Mouse (Mus musculus) adrenal gland, postnatal 10 days (tissue): ENCODE data around the gene Gstt1. TPM values are rescaled to one million over a fixed set of nuclear protein-coding genes. Genes with fewer than 3 reads are reported as not detected.

Experiments used
- DNase-seq: peaks from one replicate; pipeline ENCODE4 v3.0.0; 2021; ENCODE audit warnings: mixed read lengths
- total RNA-seq, 2 experiments: library from RNA; stranded (reverse); gene quantifications; 2 replicates each; pipeline ENCODE4 v1.2.3; 2021

The Gstt1 gene
- total RNA-seq, 2 experiments from 2014 or later = 60.2 to 60.4 TPM

- DNase-seq = peak; percentile 76
These were observed 33.6 kb downstream of the Gstt1 start for GRCm38 (mm10) chr10:75764519-75765473.

- DNase-seq = peak; percentile 97
These were observed 34.5 kb downstream of the Gstt1 start, which contains the start of gene Cabin1 for GRCm38 (mm10) chr10:75763682-75764518. TSS of gene Cabin1 (minus strand) at chr10:75764341.

- DNase-seq = no peak
These were observed 36.0 kb downstream of the Gstt1 start for GRCm38 (mm10) chr10:75762413-75762812.

- no peak for DNase-seq
These were observed 38.1 kb downstream of the Gstt1 start for GRCm38 (mm10) chr10:75760311-75760710.

GRCm38 (mm10) chr10:75756719-75757118, 41.7 kb downstream of the Gstt1 start:
- no peak for DNase-seq

GRCm38 (mm10) chr10:75744017-75744416, 54.4 kb downstream of the Gstt1 start:
- DNase-seq = peak; percentile 88

- DNase-seq = no peak
These were observed 55.0 kb downstream of the Gstt1 start for GRCm38 (mm10) chr10:75743369-75743768.

GRCm38 (mm10) chr10:75740866-75741265, 57.5 kb downstream of the Gstt1 start:
- peak; percentile 27 for DNase-seq

Other genes with a start within 250 kb of the Gstt1 start
- gene Lrrc75b, start 238.3 kb downstream of the Gstt1 start, total RNA-seq = 1 to 10 TPM; 1.1 to 3.9 TPM
- under 1 TPM; 0.48 to 0.88 TPM for gene Ggt1, start 237.0 kb downstream of the Gstt1 start, total RNA-seq
- gene Ggt5, start 209.2 kb downstream of the Gstt1 start, total RNA-seq = 1 to 10 TPM; 7.3 to 8.3 TPM
- gene Susd2, start 154.6 kb downstream of the Gstt1 start, total RNA-seq = 1 to 10 TPM; 7.3 to 9.0 TPM
- 10 to 100 TPM; 27.1 to 39.2 TPM for gene Cabin1, start 34.2 kb downstream of the Gstt1 start, total RNA-seq
- gene Ddt, start 25.2 kb downstream of the Gstt1 start, total RNA-seq = 100 to 1,000 TPM; 173 to 204 TPM
- not detected for gene Gm20441, start 17.6 kb downstream of the Gstt1 start, total RNA-seq
- gene Gstt3, start 17.2 kb downstream of the Gstt1 start, total RNA-seq = 10 to 100 TPM; 18.7 to 21.5 TPM
- 1 to 10 TPM in 1 of 2 experiments, under 1 TPM in 1; 0.36 to 1.0 TPM for gene Gstt4, start 24.0 kb upstream of the Gstt1 start, total RNA-seq
- 10 to 100 TPM; 38.2 to 45.8 TPM for gene Gstt2, start 38.8 kb upstream of the Gstt1 start, total RNA-seq
- 100 to 1,000 TPM; 267 to 281 TPM for gene Mif, start 61.7 kb upstream of the Gstt1 start, total RNA-seq
- 1 to 10 TPM in 1 of 2 experiments, under 1 TPM in 1; 0.91 to 1.3 TPM for gene Derl3, start 94.8 kb upstream of the Gstt1 start, total RNA-seq
- 10 to 100 TPM; 70.4 to 73.0 TPM for gene Smarcb1, start 123.0 kb upstream of the Gstt1 start, total RNA-seq
- gene Chchd10, start 134.5 kb upstream of the Gstt1 start, total RNA-seq = 1,000 to 10,000 TPM; 1,348 to 1,353 TPM
- 10 to 100 TPM in 1 of 2 experiments, 1 to 10 TPM in 1; 6.6 to 14.6 TPM for gene Mmp11, start 137.9 kb upstream of the Gstt1 start, total RNA-seq
- under 1 TPM; 0.48 to 0.51 TPM for gene Gm867, start 142.1 kb upstream of the Gstt1 start, total RNA-seq
- 1 to 10 TPM; 1.1 to 1.2 TPM for gene Vpreb3, start 144.5 kb upstream of the Gstt1 start, total RNA-seq
- gene Gm5134, start 155.9 kb upstream of the Gstt1 start, total RNA-seq = not detected
- gene Zfp280b, start 234.1 kb upstream of the Gstt1 start, total RNA-seq = 10 to 100 TPM in 1 of 2 experiments, 1 to 10 TPM in 1; 9.0 to 11.0 TPM